Mouse (Mus musculus) heart, adult 2 months (tissue): ENCODE measurements at regions not wholly inside any gene's neighbourhood (a gene's known extent, or its start where the extent isn't known, plus 50 kb on each side); places are given as distances from the start of the nearest gene placed in this dataset.

Experiments used
- CTCF ChIP-seq: fragments of 200-600 bp; IDR thresholded peaks from 2 replicates; pipeline ENCODE4 v1.8.1; 2022; ENCODE audit warnings: antibody characterized with exemption, mild to moderate bottlenecking, moderate library complexity
- POLR2A ChIP-seq: fragments of 200-500 bp; IDR thresholded peaks from 2 replicates; pipeline ENCODE4 v1.6.1; 2011; ENCODE audit warnings: mild to moderate bottlenecking, low read depth, low read length, control low read depth; ENCODE audit not compliant: insufficient read depth

GRCm38 (mm10) chr13:50031757-50032156 lies 218.4 kb downstream of the Gm906 start:
- TF ChIP-seq CTCF: peak; percentile 41
- no peak for TF ChIP-seq POLR2A
